Mouse (Mus musculus): ENCODE data around the gene Med20. TPM values are rescaled to one million over a fixed set of nuclear protein-coding genes. Genes with fewer than 3 reads are reported as not detected.

Med20 gene
- total RNA-seq (2021), result 10 to 100 TPM; 32.9 to 40.6 TPM
- polyA plus RNA-seq (2012; rRNA removed), result 15.2 and 17.4 TPM in 2 replicates
- long read RNA-seq, transcript Med20-201 (4 exons, 2,054 nt), result major isoform, 43 of 48 reads
- long read RNA-seq, partial matches to known transcripts, result 3 of 48 reads
- long read RNA-seq, other reads (novel, unspliced or antisense), result 2 of 48 reads

DNA sequence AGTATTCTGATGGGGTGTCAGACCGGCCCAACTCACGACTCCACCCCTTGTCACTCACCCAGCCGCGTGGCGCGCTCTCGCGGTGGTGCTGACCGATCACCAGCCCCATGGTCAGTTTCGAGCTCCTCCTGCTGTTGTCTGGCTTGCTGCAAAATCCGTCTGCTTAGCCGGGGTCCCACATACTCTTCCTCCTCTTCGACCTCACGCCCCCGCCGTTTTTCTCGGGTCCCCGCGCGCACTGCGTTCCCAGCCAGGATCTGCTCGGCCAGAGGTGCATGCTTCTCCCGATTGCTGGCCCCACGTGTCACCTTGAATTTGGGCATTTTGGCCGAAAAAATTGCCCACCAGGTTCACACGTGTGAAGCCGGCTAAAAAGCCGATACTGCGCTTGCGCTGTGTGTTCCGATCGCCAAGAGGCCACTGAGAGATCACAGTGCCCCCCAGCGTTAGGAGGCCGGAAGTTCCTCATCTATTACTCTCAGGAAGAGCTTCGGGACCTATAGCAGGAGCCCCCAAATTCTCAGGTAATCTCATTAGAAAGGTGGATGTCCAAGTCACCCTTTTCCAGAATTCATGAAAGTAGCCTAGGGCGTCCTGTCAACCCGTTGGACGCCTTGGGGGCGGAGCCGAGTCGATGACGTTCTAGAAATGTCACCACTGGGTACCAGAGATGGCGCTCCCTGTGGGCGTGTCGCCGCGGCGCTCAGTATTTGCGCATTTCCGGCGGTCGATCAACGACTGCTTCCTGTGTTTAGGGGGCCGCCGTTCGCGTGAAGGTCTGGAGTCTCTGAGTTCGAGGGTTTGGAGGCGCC lies at the start of gene Med20, which contains the start of the genes Bysl and Gm20517:
Gene Med20 (plus strand): TSS at position 734 of the 812 bp plus-strand sequence.
Gene Bysl (minus strand): TSS at position 644 of the 812 bp plus-strand sequence.
Gene Gm20517 (plus strand): TSS at position 741 of the 812 bp plus-strand sequence.
- peak; percentile 96 for DNase-seq

DNA sequence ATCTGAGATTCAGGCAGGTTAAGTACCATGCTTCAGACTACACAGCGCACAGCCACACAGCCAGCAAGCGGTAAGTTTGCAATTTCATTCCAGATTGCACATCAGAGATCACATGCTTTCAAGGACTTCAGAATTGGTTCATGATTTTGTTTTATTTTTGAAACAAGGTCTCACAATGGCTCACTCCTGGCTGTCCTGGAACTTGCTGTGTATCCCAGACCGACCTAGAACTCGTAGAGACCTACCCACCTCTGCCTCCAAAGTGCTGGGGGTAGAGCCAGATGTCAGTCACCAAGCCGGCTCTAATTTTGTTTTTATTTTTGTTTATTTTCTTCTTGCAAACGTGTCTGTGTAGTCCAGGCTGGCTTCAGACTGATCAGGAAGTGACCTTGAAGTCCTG lies 48.5 kb upstream of the Med20 start:
- peak; percentile 71 for DNase-seq

- no peak for DNase-seq
Measured at GRCm38 (mm10) chr17:47564612-47565011, 46.8 kb upstream of the Med20 start.

DNA sequence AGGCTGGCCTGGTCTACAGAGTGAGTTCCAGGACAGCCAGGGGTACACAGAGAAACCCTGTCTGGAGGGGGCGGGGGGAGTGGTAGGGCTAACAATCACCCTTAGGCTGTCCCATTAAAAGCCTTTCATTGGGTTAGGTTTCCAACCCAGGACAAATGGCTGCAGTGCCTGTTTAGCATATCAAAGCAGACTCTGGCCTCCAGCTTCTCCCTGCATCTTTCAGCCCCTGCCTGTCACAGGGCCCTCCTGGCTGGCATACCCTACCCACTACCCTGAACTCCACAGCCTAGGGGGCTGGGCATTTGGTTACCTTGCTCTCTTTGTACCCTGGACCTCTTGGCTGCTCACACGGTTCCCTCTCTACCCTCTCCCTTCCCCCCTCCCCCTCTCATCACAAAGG lies 45.2 kb upstream of the Med20 start:
- DNase-seq, result no peak

- DNase-seq, result peak; percentile 55
Measured at GRCm38 (mm10) chr17:47567271-47567670, 44.1 kb upstream of the Med20 start.

GRCm38 (mm10) chr17:47568389-47568788 lies 43.0 kb upstream of the Med20 start:
- DNase-seq, result no peak

DNA sequence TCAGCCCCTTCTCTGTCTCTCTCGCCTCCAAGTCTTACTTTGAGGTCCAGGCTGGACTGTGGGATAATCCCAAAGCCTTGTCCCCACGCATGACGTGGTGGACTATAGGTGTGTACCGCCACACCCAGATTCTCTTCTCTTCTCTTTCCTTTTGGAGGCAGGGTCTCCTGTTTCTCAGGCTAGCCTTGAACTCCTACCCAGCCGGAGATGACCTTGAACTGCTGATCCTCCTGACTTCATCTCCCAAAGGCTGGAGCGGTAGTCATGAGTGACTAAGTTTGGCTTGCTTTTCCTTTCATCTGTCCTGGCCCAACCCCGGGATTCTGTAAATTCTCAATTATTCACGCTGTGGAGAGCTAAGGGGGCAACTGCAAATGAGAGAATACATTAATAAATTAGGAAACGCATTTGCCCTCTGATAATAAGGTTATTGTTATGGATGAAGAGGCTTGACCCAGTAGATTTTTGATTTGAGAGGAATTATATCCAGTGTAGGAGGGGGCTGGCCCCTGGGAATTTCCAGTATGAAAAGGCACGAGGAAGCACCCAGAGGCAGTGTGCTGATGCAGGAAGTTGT lies 42.3 kb upstream of the Med20 start:
- DNase-seq, result peak; percentile 33

DNA sequence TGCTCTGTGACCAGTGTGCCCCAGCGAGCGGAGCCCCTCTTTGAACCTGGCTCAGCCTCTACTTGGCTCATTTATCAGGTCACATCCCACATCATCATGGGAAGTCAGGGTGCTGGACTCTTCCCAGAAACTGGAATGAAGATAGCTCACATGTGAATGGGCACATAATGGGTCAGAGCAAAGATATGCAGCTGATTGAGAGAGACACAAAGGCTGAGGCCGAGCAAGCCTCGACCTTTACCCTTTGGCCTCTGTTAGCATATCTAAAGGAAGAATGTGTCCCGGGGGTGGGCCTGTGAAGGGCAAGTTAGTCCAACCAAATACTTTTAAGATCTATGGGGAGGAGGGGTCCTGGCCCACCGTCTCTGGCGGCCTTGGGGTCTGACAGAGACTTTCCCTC lies 39.8 kb upstream of the Med20 start:
- no peak for DNase-seq

DNA sequence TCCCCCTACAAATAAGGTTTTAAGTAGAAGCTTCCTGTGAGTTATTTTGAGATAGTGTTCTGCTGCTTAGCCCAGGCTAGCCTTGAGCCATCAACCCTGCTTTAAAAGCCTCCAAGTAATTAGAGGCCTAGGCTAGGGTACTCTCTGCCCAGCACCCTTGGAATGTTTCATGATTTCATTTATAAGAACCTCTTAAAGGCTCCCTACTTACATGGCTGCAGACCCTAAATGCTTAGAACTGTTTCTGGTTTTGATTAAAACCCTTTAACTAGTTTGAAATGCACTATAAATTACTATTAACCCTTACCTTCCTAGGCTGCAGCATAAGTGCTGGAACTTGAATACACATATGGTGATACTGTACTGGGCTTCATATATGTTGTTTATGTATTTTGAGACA lies 38.9 kb upstream of the Med20 start:
- DNase-seq, result no peak

DNA sequence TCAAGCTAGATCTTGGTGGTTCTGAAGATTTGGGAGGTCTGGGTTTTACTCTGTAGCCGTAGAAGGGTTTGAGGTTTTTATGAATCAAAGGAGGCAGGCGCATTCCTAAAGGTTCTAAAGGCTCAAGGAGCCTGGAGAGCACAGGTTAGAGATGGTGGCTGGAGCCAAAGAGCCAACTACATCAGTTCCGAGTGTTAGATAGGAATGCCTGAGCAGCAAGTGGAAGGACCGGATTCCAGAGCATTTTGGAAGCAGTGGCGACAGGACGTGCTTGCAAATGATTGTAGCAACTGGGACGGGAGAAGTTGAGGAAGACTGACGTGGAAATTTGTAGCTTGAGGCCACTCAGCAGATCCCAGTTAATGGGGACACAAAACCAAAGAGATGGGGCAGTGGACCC lies 37.4 kb upstream of the Med20 start:
- no peak for DNase-seq

- no peak for DNase-seq
Measured at GRCm38 (mm10) chr17:47574830-47575229, 36.6 kb upstream of the Med20 start.

GRCm38 (mm10) chr17:47578655-47579054 lies 32.7 kb upstream of the Med20 start:
- peak; percentile 78 for DNase-seq

- DNase-seq, result peak; percentile 71
Measured at GRCm38 (mm10) chr17:47580962-47581361, 30.4 kb upstream of the Med20 start.

DNA sequence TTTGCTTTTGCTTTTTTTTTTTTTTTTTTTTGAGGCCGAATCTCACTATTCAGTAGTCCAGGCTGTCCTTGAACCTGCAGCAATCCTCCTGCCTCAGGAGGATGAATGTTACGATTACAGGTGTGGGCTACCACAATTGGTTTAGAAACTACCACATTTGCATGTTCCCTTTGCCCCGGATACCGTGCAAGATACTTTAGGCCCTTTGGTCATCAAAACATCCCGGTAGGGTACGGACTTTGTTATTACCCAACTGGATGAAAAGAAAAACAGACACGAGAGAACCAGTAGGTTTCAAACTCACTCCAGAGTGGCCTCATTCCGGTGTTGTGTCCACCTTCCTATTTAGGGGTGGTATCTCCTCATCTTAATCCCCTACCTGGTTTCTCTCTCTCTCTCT lies 22.9 kb upstream of the Med20 start:
- DNase-seq, result no peak

DNA sequence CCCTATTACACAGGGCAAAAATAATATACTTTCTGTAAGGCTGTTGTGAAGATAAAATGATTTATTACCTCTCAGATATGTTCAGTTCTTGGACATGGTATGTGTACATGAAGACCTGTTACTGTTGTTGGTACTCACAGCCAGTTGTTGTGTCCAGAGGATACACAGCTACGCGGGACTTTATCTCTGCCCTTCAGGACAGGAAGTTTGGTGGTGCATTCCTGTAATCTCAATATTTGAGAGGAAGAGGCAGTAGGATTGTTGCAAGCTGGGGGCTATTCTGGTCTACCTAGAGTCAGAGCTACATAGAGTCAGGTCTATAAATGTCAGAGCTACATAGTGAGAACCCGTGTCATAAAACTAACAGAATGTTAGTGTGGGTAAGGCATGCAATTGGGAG lies 20.3 kb upstream of the Med20 start:
- no peak for DNase-seq

DNA sequence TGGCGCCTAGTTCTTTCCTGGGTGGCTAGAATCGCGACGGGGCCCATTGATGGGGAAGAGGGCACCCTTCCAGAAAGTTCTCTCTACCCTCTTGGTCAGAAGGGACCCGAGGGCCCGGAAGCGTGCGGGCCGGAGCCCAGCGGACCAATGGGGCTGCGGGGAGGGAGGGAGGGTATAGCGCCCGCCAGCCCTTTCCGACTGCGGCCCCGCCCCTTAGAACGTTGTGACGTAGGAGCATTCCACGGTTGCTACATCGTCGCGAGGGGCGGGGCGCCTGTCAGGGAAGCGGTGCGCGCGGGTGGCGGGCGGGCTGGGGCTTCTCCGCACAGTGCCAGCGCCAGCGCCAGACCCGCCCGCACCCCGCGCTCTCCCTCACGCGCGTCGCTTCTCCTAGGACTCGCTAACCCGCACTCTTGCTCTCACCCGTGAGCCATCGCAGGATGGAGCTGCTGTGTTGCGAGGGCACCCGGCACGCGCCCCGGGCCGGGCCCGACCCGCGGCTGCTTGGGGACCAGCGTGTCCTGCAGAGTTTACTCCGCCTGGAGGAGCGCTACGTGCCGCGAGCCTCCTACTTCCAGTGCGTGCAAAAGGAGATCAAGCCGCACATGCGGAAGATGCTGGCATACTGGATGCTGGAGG lies 18.0 kb upstream of the Med20 start:
- peak; percentile 97 for DNase-seq

DNA sequence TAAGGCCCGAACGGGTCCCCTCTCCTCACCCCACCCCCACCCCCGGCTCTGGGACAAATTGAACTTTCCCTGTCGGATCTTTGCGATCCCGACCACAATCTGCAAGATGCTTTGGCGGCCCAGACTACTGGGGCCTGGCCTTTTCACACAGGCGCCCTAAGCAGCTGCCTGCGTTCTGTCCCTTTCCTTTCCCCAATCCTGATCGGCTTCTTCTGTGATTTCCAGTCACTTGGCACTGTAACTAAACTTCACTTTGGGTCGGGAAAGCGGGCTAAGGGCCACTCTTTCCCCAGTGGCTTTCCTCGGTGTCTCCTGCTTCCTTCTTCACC lies 17.6 kb upstream of the Med20 start:
- no peak for DNase-seq

GRCm38 (mm10) chr17:47594183-47594968 lies 17.0 kb upstream of the Med20 start:
- DNase-seq, result peak; percentile 75

GRCm38 (mm10) chr17:47594969-47595247 lies 16.5 kb upstream of the Med20 start:
- no peak for DNase-seq

GRCm38 (mm10) chr17:47595248-47596161 lies 15.9 kb upstream of the Med20 start:
- peak; percentile 84 for DNase-seq

DNA sequence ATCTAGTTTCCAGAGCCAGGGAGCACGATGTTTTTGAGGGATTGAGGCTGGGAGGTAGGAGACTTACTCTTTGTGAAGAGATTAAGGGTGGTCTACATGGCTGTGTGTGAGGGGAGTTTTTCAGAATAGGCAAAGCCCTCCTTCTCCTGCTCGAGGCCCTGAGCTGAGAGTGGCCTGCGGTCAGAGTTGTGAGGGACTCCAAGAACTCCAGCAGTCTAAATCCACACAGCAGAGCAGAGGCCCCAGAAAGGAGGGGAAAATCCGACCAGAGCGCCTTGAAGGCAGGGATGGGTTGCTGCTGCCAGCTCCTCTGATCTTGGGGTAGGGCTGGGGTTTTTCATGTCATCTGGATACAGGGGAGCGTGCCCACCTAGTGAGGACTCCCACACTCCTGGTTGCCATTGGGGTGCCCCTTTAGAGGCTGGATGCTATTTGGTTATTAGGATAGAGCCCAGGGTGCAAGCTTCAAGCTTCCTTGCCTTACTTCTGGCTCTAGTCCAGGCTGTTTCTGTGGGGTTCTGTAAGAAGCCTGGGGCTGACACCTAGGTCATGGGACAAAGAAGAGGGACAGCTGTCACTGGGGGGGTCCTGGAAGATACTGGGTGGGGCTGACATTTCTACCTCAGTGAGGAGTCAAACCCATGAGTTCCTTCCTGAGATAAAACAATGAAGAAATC lies 15.1 kb upstream of the Med20 start:
- peak; percentile 43 for DNase-seq

Measured in adrenal gland, adult 2 months (tissue).